Mouse (Mus musculus) embryonic fibroblast, embryonic 13.5 days (primary cell): ENCODE data around the gene Ptprt.

ENCODE experiments used
- CTCF ChIP-seq: IDR thresholded peaks from 2 replicates; pipeline ENCODE4 v1.5.1; 2011; ENCODE audit warnings: mild to moderate bottlenecking, control low read depth, low read length, moderate library complexity, borderline replicate concordance; ENCODE audit not compliant: insufficient read depth
- POLR2A ChIP-seq: IDR thresholded peaks from 2 replicates; pipeline ENCODE4 v1.6.1; 2011; ENCODE audit warnings: low read depth, mild to moderate bottlenecking, control low read depth, low read length, moderate library complexity

- no peak for TF ChIP-seq POLR2A
- no peak for TF ChIP-seq CTCF
Measured at GRCm38 (mm10) chr2:161516921-161517320, 1144.0 kb downstream of the Ptprt start.
